ENCODE assay signal across 14 mouse cellular contexts in genomic region chr10:78334923-78335561, GRCm38 (mm10). TPM values are rescaled to one million over a fixed set of nuclear protein-coding genes. Genes with fewer than 3 reads are reported as not detected.
DNase-seq lines count a peak whose midpoint lies in the region; ATAC-seq lines count a peak whose summit lies in the region.
"Had no signal": no experiment of that assay in that cellular context is flagged by ENCODE, and none has a peak within 500 bp of the region (broad histone marks: within the 10 kb centered on the region; RNA-seq: fewer than 3 reads in every experiment).

No protein-coding gene starts in this region.

- no peak overlapping the region for H3K9ac ChIP-seq in kidney, embryonic 15.5 days
- H3K9ac ChIP-seq: forebrain, embryonic 13.5 days; heart, embryonic 15.5 days had no signal

- H3K4me3 ChIP-seq in kidney, embryonic 15.5 days (replicated peaks), result no peak overlapping the region
- H3K4me3 ChIP-seq: forebrain, embryonic 13.5 days; heart, embryonic 15.5 days had no signal

- peak; percentile 57 to 64 for DNase-seq in cerebellum, postnatal 10 days
- no peak for DNase-seq in cerebellum, adult 9-11 months
- peak; percentile 54 for DNase-seq in kidney, adult 11 months
- DNase-seq in kidney, postnatal 14 days, result no peak
- DNase-seq in adipocyte (ENCODE audit: low spot score), result peak; percentile 27
- no peak for DNase-seq in thymus, postnatal 10 days (ENCODE audit: low spot score in 2 of 2)
- DNase-seq: gastrocnemius, postnatal 36 days; lung, adult 18-20 months; right cerebral cortex, postnatal 14 days; thymus, postnatal 14 days had no signal

- H3K27me3 ChIP-seq in kidney, embryonic 15.5 days, result no peaks in the 10 kb centered on the region
- H3K27me3 ChIP-seq: forebrain, embryonic 13.5 days; heart, embryonic 15.5 days had no signal

- WGBS in kidney, embryonic 15.5 days, result 62% methylated on average over 6 of the region's 6 CpGs

- ATAC-seq in kidney, embryonic 15.5 days (replicated peaks; ENCODE audit: low FRiP score), result peak; percentile 38; the same call in 1 of the 2 replicates
- no peak for ATAC-seq in erythroid progenitor cell, adult 5-6 weeks (replicated peaks; ENCODE audit: low FRiP score, poor library complexity, severe bottlenecking)
- ATAC-seq: forebrain, embryonic 13.5 days had no signal

- H3K27ac ChIP-seq in kidney, embryonic 15.5 days, result peak overlapping the region; percentile 41
- H3K27ac ChIP-seq: forebrain, embryonic 13.5 days; heart, embryonic 15.5 days had no signal

- H3K9me3 ChIP-seq in kidney, embryonic 15.5 days (replicated peaks), result no peaks in the 10 kb centered on the region
- H3K9me3 ChIP-seq: forebrain, embryonic 13.5 days; heart, embryonic 15.5 days had no signal

- H3K4me2 ChIP-seq in kidney, embryonic 15.5 days, result no peak overlapping the region
- H3K4me2 ChIP-seq: forebrain, embryonic 13.5 days; heart, embryonic 15.5 days had no signal

- H3K36me3 ChIP-seq in kidney, embryonic 15.5 days, result peaks cover 25% of the 10 kb centered on the region
- H3K36me3 ChIP-seq: heart, embryonic 15.5 days had no signal

- H3K4me1 ChIP-seq in kidney, embryonic 15.5 days, result peaks cover 31% of the 10 kb centered on the region
- H3K4me1 ChIP-seq: forebrain, embryonic 13.5 days had no signal

RNA-seq across cellular contexts. Expression of gene Agpat3, which starts 17.2 kb away (rescaled TPM):
- 84.9 and 88.7 TPM in 2 replicates for polyA plus RNA-seq in kidney, embryonic 15.5 days (2015; fragmentation: Nextera tagmentation; extraction: Ambion mirVana)
- total RNA-seq in erythroid progenitor cell, adult 5-6 weeks (2015; ENCODE audit: low replicate concordance), result 16.6 and 24.7 TPM in 2 replicates
- 10.5 and 14.0 TPM in 2 replicates for total RNA-seq in erythroid progenitor cell, adult 5-6 weeks (2017; ENCODE audit: low replicate concordance)

Comparison
In these comparisons a context has a peak if more than half of its experiments do, and no peak if none do; other contexts are left out.
1. DNase-seq: peak in cerebellum, postnatal 10 days (2 of 2), kidney, adult 11 months (single experiment) and adipocyte (single experiment); none in cerebellum, adult 9-11 months (single experiment), kidney, postnatal 14 days (single experiment) and thymus, postnatal 10 days (0 of 2).